In genomic region chr4:148945476-148945881, GRCm38 (mm10) we compare ENCODE assay signal across 7 mouse cellular contexts.
A peak's percentile ranks its signal among the peaks of the same experiment; 100 is the strongest.
DNase-seq lines count a peak whose midpoint lies in the region.

No protein-coding gene starts in this region.

- DNase-seq in layer of hippocampus, adult 11-12 months (ENCODE audit: low spot score): peak; percentile 65
- DNase-seq in layer of hippocampus, postnatal 25 days (ENCODE audit: extremely low spot score in 1 of 2, low spot score in 1 of 2): no peak
- DNase-seq in WW6 (ENCODE audit: low read depth, low spot score): peak; percentile 47
- DNase-seq in cerebellum, postnatal 10 days: peak; percentile 64 to 68
- peak; percentile 69 for DNase-seq in lung, postnatal 10 days
- DNase-seq in ovary, adult 18-20 months (ENCODE audit: low spot score): no peak
- DNase-seq in thymus, postnatal 10 days (ENCODE audit: low spot score in 2 of 2): no peak

Comparison
In these comparisons a context has a peak if more than half of its experiments do, and no peak if none do; other contexts are left out.
1. DNase-seq: peak in layer of hippocampus, adult 11-12 months (single experiment), WW6 (single experiment), cerebellum, postnatal 10 days (2 of 2) and lung, postnatal 10 days (single experiment); none in layer of hippocampus, postnatal 25 days (0 of 2), ovary, adult 18-20 months (single experiment) and thymus, postnatal 10 days (0 of 2).